Mouse (Mus musculus): ENCODE measurements around the gene Ms4a6d. TPM values are rescaled to one million over a fixed set of nuclear protein-coding genes. Genes with fewer than 3 reads are reported as not detected.
"Not testable (repeated sequence)": the region's sequence is repeated elsewhere in the genome, so short reads cannot be mapped to it uniquely, and the experiment has no call there.

The Ms4a6d gene
- polyA plus RNA-seq, 1 experiment, result not detected

GRCm38 (mm10) chr19:11554726-11555125 lies 49.9 kb downstream of the Ms4a6d start:
- Histone ChIP-seq H3K27me3 (ENCODE audit: control insufficient read depth, insufficient read depth, insufficient read length) (no peaks in the 10 kb centered on the region), H3K36me3 (ENCODE audit: control insufficient read depth, insufficient read depth) (no peaks in the 10 kb centered on the region), H3K79me2 (ENCODE audit: control insufficient read depth, insufficient read depth) (no peaks in the 10 kb centered on the region), H3K79me3 (ENCODE audit: low read depth) (no peaks in the 10 kb centered on the region), H3K4me3 (ENCODE audit: insufficient read depth, poor library complexity, severe bottlenecking) (no peak overlapping the region), H3ac (ENCODE audit: control insufficient read depth, insufficient read length, low read depth) (no peak overlapping the region)
- TF ChIP-seq CTCF (IDR thresholded peaks at IDR 0.05; ENCODE audit: control insufficient read depth, insufficient read depth, insufficient read length) (no peak), FOSL1 (IDR thresholded peaks at IDR 0.05; ENCODE audit: insufficient read depth, low read length, poor library complexity, severe bottlenecking) (no peak)

DNA sequence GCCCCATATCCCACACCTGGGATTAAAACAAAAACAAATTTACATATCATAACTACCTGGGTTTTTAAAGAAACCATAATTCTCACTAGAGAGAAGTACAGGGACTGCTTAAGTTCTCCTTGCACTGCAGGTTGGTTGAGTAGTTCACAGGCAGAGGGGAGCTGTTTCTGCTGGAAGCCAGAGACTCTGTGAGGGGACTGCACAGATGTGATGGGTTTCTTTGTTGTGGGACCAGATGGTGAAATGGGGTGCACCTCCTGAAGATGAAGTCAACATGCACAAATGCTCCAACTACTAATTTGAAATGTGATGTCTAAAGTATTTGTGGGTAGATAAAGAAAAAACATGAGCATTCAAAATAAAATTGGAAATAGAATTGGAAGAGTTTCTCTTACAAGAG lies 56.7 kb downstream of the Ms4a6d start:
- no peak for TF ChIP-seq MAX (IDR thresholded peaks at IDR 0.05)
- TF ChIP-seq FOSL1 (IDR thresholded peaks at IDR 0.05; ENCODE audit: insufficient read depth, low read length, poor library complexity, severe bottlenecking), result no peak
- no peak for TF ChIP-seq USF1 (IDR thresholded peaks at IDR 0.05; ENCODE audit: low read depth)
- no peak for TF ChIP-seq MYOG (IDR thresholded peaks at IDR 0.05; ENCODE audit: control insufficient read depth, extremely low read depth, insufficient read length)
- TF ChIP-seq CTCF (IDR thresholded peaks at IDR 0.05; ENCODE audit: control insufficient read depth, insufficient read depth, insufficient read length), result no peak
- no peak for TF ChIP-seq CEBPB (IDR thresholded peaks at IDR 0.05; ENCODE audit: low read depth)
- Histone ChIP-seq H3K4me3 (ENCODE audit: insufficient read depth, poor library complexity, severe bottlenecking) (no peak overlapping the region), H3ac (ENCODE audit: control insufficient read depth, insufficient read length, low read depth) (no peak overlapping the region), H3K27me3 (ENCODE audit: control insufficient read depth, insufficient read depth, insufficient read length) (no peaks in the 10 kb centered on the region), H3K79me3 (ENCODE audit: low read depth) (no peaks in the 10 kb centered on the region), H3K36me3 (ENCODE audit: control insufficient read depth, insufficient read depth) (no peaks in the 10 kb centered on the region), H3K79me2 (ENCODE audit: control insufficient read depth, insufficient read depth) (no peaks in the 10 kb centered on the region)

DNA sequence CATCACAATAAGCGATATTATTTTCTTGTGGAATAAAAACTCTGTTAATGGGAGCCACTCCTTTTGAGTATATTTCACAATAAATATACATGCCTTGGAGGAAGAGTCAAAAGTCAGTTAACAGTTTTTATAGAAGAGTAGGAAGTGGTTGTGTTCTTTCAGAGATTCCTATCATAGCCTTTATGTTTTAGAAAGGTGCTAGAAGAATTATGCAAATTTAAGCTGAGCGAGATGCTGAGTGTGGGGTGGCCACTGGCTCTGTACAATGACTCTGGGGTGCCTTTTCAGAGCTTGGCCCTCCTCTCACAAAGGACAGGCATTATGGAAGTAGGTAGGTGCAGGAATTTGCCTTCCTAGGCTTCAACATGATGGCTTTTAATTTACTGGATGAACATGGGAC lies 60.3 kb downstream of the Ms4a6d start:
- H3K79me2 ChIP-seq (ENCODE audit: control insufficient read depth, insufficient read depth); H3K4me3 ChIP-seq (ENCODE audit: insufficient read depth, poor library complexity, severe bottlenecking); H3K36me3 ChIP-seq (ENCODE audit: control insufficient read depth, insufficient read depth); H3K27me3 ChIP-seq (ENCODE audit: control insufficient read depth, insufficient read depth, insufficient read length); H3ac ChIP-seq (ENCODE audit: control insufficient read depth, insufficient read length, low read depth); H3K79me3 ChIP-seq (ENCODE audit: low read depth): not testable (repeated sequence)

- H3K79me2 ChIP-seq (ENCODE audit: control insufficient read depth, insufficient read depth); H3K27me3 ChIP-seq (ENCODE audit: control insufficient read depth, insufficient read depth, insufficient read length); H3ac ChIP-seq (ENCODE audit: control insufficient read depth, insufficient read length, low read depth); H3K4me3 ChIP-seq (ENCODE audit: insufficient read depth, poor library complexity, severe bottlenecking); H3K36me3 ChIP-seq (ENCODE audit: control insufficient read depth, insufficient read depth); H3K79me3 ChIP-seq (ENCODE audit: low read depth): not testable (repeated sequence)
Measured at GRCm38 (mm10) chr19:11540166-11540821, 64.4 kb downstream of the Ms4a6d start.

GRCm38 (mm10) chr19:11537336-11537735 lies 67.3 kb downstream of the Ms4a6d start:
- no peaks in the 10 kb centered on the region for H3K27me3 ChIP-seq (ENCODE audit: control insufficient read depth, insufficient read depth, insufficient read length)
- TF ChIP-seq CEBPB (IDR thresholded peaks at IDR 0.05; ENCODE audit: low read depth) (no peak), USF1 (IDR thresholded peaks at IDR 0.05; ENCODE audit: low read depth) (no peak), FOSL1 (IDR thresholded peaks at IDR 0.05; ENCODE audit: insufficient read depth, low read length, poor library complexity, severe bottlenecking) (no peak), MYOG (IDR thresholded peaks at IDR 0.05; ENCODE audit: control insufficient read depth, extremely low read depth, insufficient read length) (no peak), CTCF (IDR thresholded peaks at IDR 0.05; ENCODE audit: control insufficient read depth, insufficient read depth, insufficient read length) (no peak), MAX (IDR thresholded peaks at IDR 0.05) (no peak), MYOD1 (IDR thresholded peaks at IDR 0.05; ENCODE audit: control insufficient read depth, insufficient read length, low read depth) (no peak)
- no peak overlapping the region for H3K4me3 ChIP-seq (ENCODE audit: insufficient read depth, poor library complexity, severe bottlenecking)
- H3K79me3 ChIP-seq (ENCODE audit: low read depth), result no peaks in the 10 kb centered on the region
- no peak overlapping the region for H3ac ChIP-seq (ENCODE audit: control insufficient read depth, insufficient read length, low read depth)
- no peaks in the 10 kb centered on the region for H3K36me3 ChIP-seq (ENCODE audit: control insufficient read depth, insufficient read depth)
- no peaks in the 10 kb centered on the region for H3K79me2 ChIP-seq (ENCODE audit: control insufficient read depth, insufficient read depth)

Other genes starting within 250 kb of the Ms4a6d start
- gene Ms4a4a, start 229.3 kb downstream of the Ms4a6d start, polyA plus RNA-seq (2012; fragmentation: generic; extraction: Trizol), result not detected
- gene Ms4a4c, start 200.1 kb downstream of the Ms4a6d start, polyA plus RNA-seq (2012; fragmentation: generic; extraction: Trizol), result not detected
- not detected for gene Ms4a4b, start 161.3 kb downstream of the Ms4a6d start, polyA plus RNA-seq (2012; fragmentation: generic; extraction: Trizol)
- gene Ms4a6c, start 135.5 kb downstream of the Ms4a6d start, polyA plus RNA-seq (2012; fragmentation: generic; extraction: Trizol), result not detected
- gene Gm8369, start 118.9 kb downstream of the Ms4a6d start, polyA plus RNA-seq (2012; fragmentation: generic; extraction: Trizol), result not detected
- not detected for gene Ms4a6b, start 88.3 kb downstream of the Ms4a6d start, polyA plus RNA-seq (2012; fragmentation: generic; extraction: Trizol)
- not detected for gene Ms4a4d, start 68.0 kb downstream of the Ms4a6d start, polyA plus RNA-seq (2012; fragmentation: generic; extraction: Trizol)
- gene Ms4a2, start 18.9 kb upstream of the Ms4a6d start, polyA plus RNA-seq (2012; fragmentation: generic; extraction: Trizol), result not detected
- not detected for gene Ms4a3, start 36.0 kb upstream of the Ms4a6d start, polyA plus RNA-seq (2012; fragmentation: generic; extraction: Trizol)
- not detected for gene Oosp2, start 55.7 kb upstream of the Ms4a6d start, polyA plus RNA-seq (2012; fragmentation: generic; extraction: Trizol)
- not detected for gene Oosp1, start 86.3 kb upstream of the Ms4a6d start, polyA plus RNA-seq (2012; fragmentation: generic; extraction: Trizol)
- not detected for gene Oosp3, start 92.2 kb upstream of the Ms4a6d start, polyA plus RNA-seq (2012; fragmentation: generic; extraction: Trizol)
- gene Gif, start 142.7 kb upstream of the Ms4a6d start, polyA plus RNA-seq (2012; fragmentation: generic; extraction: Trizol), result not detected
- 60.5 TPM for gene Mrpl16, start 165.5 kb upstream of the Ms4a6d start, polyA plus RNA-seq (2012; fragmentation: generic; extraction: Trizol)
- gene Stx3, start 214.6 kb upstream of the Ms4a6d start, polyA plus RNA-seq (2012; fragmentation: generic; extraction: Trizol), result 5.4 TPM
- gene Olfr1417, start 234.4 kb upstream of the Ms4a6d start, polyA plus RNA-seq (2012; fragmentation: generic; extraction: Trizol), result not detected